Mouse (Mus musculus) ovary, postnatal 14 days (tissue): ENCODE data around the gene Ptpn18.
"Not testable (repeated sequence)": the region's sequence is repeated elsewhere in the genome, so short reads cannot be mapped to it uniquely, and the experiment has no call there.

ENCODE experiments used
- DNase-seq: peaks from one replicate; pipeline ENCODE4 v3.0.0; 2022; ENCODE audit warnings: low spot score

Gene Ptpn18

DNA sequence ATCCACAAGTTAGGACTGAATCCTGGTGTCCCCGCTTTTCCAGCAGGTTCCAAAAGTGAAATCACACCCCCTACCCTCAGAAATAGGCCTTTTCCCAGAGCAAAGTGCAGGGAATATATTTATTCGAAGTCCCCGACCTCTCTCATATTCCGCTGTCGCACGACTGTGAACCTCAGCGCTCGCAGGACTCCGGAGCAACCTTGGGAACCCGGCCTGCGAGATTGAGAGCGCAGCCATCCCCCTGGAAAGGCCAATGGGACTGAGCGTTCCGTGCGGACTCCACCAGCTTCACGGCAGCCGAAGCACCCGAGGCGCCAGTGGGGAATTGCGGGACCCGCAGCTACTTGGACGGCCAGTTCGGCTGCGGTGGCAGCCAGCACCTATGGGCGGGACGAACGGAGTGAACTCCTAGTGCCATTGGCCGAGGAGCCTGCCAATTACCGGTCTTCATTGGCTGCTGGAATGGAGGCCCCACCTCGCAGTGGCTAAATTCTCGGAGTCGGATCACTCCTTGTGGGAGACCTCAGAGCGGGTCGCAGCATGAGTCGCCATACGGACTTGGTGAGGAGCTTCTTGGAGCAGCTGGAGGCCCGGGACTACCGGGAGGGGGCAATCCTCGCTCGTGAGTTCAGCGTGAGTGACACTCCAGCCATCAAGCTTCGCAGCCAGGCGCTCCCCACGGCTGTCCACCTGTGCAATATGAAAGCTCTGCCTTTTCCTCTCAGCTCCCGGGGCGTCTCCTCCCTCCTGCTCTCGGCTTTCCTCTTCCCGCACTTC lies at the start of gene Ptpn18:
Ptpn18 (plus strand) TSS at position 479 of the 777 bp plus-strand sequence.
- DNase-seq = peak; percentile 90

- no peak for DNase-seq
Measured at GRCm38 (mm10) chr1:34428466-34428865, 31.1 kb upstream of the Ptpn18 start.

- DNase-seq = no peak
Measured at GRCm38 (mm10) chr1:34429281-34429680, 30.3 kb upstream of the Ptpn18 start.

- no peak for DNase-seq
Measured at GRCm38 (mm10) chr1:34430981-34431380, 28.6 kb upstream of the Ptpn18 start.

- DNase-seq = no peak
Measured at GRCm38 (mm10) chr1:34431431-34431830, 28.1 kb upstream of the Ptpn18 start.

DNA sequence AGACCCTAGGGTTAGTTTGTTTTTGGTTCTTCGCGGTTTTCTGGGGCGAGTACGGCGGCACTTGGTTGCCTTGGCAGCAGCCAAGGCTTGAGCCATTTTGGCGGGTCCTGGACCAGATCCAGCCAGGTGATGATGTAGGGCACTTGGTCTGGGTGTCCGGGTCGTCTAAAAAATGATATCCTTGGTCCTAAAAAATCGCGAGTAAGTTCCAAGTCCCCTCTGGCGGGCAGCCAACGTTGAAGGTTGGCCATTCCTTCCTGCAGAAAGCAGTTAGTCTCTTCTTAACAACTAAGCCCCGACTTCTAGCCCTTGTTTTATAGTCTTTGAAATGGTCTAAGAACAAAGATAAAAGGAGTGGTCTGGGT lies 27.2 kb upstream of the Ptpn18 start:
- no peak for DNase-seq

DNA sequence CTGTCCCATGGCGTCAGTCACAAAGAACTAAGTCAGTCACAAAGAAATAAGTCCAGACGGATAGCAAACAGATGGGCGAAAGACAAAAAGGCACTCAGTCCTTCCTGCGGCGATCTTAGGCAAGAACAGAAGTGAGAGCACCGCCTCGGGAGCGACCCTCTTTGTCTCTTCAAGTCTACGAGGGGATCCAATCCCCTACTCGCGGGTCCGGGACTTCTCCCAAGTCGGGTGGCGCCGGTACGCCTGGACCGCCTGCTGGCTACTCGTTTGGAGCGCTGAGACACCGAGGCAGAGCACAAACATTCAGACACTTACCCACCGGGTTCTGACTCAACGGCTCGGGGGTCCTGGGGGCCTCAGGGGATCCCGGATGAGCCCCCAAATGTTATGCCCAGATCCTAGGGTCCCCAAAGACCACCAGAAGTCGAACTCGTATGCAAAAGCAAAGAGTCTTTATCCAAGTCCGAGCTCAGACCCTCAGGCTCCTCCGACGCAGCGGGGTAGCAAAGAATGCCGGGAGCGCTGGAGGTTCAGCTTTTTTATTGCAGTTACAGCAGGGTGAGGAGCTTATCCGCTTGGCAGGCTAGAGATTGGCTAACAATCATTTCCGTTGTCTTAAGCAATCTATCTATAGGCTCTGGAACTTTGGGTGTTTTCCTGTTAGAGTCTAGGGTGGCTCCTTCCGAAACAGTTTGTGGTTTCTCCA lies 26.6 kb upstream of the Ptpn18 start:
- DNase-seq = no peak

- DNase-seq = no peak
Measured at GRCm38 (mm10) chr1:34433891-34434521, 25.6 kb upstream of the Ptpn18 start.

GRCm38 (mm10) chr1:34434660-34435160 lies 24.9 kb upstream of the Ptpn18 start:
- DNase-seq = peak; percentile 85

DNA sequence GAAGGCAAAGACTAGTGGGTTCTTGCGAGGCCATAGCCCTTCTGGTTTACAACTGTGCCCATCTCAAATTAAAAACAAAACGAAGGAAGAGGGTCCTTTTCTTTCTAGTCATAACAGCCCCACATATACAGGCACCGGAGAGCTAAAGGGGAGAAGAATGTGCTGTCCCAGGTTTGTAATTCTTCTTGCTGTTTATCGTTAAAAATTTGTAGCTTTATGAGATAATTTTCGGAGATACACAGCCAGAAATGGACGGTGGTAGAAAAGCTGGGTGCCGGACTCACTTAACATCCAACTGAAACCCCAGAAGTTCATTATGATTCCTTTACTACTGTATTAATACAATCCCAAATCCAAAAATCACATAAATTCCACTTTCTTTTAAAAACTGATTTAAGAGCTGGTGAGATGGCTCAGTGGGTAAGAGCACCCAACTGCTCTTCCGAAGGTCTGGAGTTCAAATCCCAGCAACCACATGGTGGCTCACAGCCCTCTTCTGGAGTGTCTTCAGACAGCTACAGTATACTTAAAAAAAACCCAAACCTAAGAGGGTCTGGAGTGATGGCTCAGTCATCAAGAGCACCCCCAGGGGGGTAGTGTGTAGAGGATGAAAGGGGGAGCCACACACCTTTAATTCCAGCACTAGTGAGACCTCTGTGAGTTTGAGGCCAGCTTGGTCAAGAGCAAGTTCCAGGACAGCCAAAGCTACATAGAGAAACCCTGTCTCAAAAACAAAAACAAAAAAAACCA lies 24.0 kb upstream of the Ptpn18 start:
- no peak for DNase-seq

DNA sequence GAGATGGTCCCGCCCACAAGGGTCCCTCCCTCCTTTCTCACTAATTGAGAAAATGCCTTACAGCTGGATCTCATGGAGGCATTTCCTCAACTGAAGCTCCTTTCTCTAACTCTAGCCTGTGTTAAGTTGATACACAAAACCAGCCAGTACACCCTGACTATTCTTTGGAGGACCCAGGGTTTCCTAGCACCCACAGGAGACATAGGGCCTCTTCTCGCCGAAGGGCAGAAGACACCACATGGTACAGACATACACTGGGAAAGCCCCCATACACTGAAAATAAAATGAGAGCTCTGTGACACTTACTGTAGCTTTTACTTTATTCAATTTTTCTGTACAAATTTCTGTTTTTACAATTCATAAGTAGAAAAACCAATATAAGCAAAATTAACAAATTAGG lies 23.2 kb upstream of the Ptpn18 start:
- DNase-seq = no peak

DNA sequence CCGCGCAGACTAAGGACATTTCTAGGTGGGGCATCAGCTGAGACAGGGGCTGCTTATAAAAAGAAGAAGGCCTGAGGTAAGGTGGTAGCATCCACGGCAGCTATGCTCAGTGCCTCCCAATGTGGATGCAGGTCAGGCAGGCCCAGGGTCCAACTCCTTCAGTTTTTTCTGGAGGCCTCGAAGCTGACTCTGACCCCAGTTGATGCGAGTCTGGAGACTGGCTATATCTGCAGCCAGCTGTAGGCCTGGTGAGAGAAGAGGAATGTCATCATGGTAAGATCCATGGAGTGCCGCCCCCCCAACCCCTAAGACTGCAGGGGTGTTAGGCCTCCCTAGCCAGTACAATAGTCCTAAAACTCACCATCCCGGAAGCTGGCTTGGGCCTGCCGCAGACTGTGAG lies 22.2 kb upstream of the Ptpn18 start:
- not testable (repeated sequence) for DNase-seq

DNA sequence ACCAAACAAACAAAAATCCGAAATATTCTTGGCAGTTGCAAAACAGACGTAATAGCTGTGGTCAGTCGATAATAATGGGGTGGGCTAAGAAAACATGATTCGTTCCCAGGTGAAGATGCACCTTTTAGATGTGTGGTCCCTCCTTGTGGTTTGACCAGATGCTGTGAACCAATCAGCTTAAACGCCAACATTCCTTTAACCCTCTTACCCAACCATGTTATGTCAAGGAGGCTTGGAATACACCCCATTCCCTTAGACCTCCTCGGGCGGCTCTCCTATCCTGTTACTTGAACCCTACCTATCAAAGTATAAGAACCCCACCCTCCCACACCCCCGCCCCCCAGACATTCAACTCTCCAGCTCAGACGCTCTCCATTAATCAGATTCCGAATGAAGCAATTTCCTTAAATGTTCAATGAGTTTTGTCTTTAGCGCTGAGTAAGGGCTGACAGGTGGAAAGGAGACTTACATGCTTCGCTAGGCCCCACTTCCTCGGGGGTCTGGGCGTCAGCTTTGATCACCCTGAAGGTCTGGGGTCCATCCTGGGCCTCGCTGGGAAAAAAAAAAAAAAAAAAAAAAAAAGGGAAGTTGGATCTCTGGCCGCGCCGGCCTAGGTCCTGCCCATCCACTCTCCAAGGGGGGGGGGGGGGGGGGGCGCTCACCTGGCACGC lies 21.0 kb upstream of the Ptpn18 start:
- no peak for DNase-seq

DNA sequence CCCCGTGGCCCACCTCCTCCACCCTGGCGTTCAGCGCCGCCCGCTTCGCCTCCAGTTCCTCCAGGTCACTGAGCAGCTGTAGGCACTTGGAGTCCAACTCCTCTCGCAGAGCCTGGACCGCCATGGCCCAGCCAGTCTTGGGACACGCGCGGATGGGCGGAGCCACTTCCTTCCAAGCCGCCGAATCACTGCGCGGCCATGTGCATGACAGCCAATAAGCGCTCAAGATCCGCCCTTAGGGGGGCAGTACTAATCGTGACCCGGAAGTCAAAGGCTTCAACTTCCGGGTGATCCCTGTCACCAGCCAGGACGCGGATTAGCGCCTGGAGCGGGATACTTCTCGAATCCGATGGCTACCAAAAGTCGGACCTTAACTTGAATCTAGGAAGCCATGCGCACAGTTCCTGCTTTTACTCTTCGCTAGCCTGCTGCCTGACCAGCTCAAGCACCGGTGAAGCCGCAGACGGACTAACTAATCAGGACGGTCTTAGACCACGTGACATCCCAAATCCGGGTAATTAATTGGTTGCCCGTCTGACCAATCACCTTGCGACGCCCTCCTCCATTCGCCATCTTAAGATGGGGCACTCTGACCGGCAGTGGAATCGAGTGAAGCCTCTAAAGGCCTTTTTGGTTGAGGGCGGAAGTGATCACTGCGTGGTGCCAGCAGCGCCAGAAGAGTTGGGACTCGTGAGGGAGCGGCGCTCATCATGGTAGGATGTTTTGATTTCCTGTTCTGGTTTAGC lies 20.2 kb upstream of the Ptpn18 start, which contains the start of the genes Ccdc115 and Imp4:
Ccdc115 (minus strand) TSS at position 458 of the 746 bp plus-strand sequence.
Imp4 (plus strand) TSS at position 637 of the 746 bp plus-strand sequence.
- peak; percentile 88 for DNase-seq

GRCm38 (mm10) chr1:34439961-34440630 lies 19.5 kb upstream of the Ptpn18 start:
- DNase-seq = no peak

GRCm38 (mm10) chr1:34443124-34443523 lies 16.4 kb upstream of the Ptpn18 start:
- DNase-seq = no peak

DNA sequence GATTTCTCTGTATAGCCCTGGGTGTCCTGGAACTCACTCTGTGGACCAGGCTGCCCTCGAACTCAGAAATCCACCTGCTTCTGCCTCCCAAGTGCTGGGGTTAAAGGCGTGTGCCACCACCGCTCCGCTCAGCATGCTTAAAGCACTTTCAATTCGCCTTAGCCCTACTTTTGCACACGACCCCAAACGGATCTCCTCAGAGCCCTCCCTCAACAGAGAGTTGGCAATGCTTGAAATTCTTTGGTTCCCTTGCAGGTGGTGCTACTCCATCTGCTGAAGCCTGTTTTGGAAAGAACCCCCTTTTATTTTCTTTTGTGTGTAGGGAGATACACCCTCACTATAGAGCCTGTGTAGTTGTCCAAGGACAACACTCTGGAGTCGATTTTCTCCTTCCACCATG lies 1.1 kb upstream of the Ptpn18 start:
- DNase-seq = no peak

GRCm38 (mm10) chr1:34460061-34460441 lies 489 bp downstream of the Ptpn18 start:
- DNase-seq = no peak

- DNase-seq = peak; percentile 24
Measured at GRCm38 (mm10) chr1:34462766-34463165, 3.2 kb downstream of the Ptpn18 start.

DNA sequence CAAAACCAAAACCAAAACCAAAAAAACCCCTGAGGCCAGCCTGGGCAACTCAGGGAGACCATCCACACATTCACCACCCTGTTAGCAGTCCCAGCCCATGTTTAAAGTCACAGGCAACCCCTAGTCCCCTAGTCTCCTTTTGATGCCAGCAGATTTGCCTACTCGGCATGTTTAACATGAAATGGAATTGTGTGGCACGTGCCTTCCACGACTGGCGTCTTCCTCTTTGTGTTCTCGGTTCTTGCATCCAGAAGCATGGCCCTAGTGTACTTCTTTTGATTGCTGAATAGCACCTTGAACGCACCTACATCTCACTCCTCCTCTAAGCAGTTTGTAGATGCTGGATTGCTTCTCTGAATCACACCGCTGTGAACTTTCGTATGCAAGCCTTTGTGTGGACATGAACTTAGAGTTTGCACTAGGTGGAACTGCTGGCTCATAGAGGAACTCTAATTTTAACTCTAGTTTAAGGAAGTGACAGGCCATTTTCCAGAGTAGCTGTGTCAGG lies 4.8 kb downstream of the Ptpn18 start:
- DNase-seq = no peak
